Mouse (Mus musculus) bone marrow, adult 2 months (tissue): ENCODE measurements around the gene LTO1. TPM values are rescaled to one million over a fixed set of nuclear protein-coding genes. Genes with fewer than 3 reads are reported as not detected.

ENCODE experiments used
- H3K27ac ChIP-seq: fragments of 200-500 bp; 2 replicates; pipeline ENCODE4 v1.5.1; 2012; ENCODE audit warnings: low read depth, mild to moderate bottlenecking, control low read depth, inconsistent platforms, low read length; ENCODE audit not compliant: control insufficient read depth, poor library complexity, insufficient read depth
- H3K4me1 ChIP-seq: fragments of 200-500 bp; 2 replicates; pipeline ENCODE4 v1.6.1; 2011; ENCODE audit warnings: low read length; ENCODE audit not compliant: control insufficient read depth, insufficient read depth
- H3K4me3 ChIP-seq: fragments of 200-500 bp; replicated peaks from 2 replicates; pipeline ENCODE3; 2011; ENCODE audit warnings: mild to moderate bottlenecking, low read depth, low read length, control low read depth; ENCODE audit not compliant: control insufficient read depth
- CTCF ChIP-seq: fragments of 200-500 bp; IDR thresholded peaks from 2 replicates; pipeline ENCODE4 v1.5.1; 2011; ENCODE audit warnings: low read length, control low read depth; ENCODE audit not compliant: control insufficient read depth, insufficient read depth
- POLR2A ChIP-seq: fragments of 200-500 bp; IDR thresholded peaks from 2 replicates; pipeline ENCODE4 v1.6.1; 2011; ENCODE audit warnings: low read depth, mild to moderate bottlenecking, control low read depth, low read length, borderline replicate concordance; ENCODE audit not compliant: control insufficient read depth
- WGBS: fragments of 180-500 bp; shearing (Covaris S2); methylation state at CpG from one replicate; pipeline ENCODE4 v1.1.7; 2018; 5-methylcytosine and 5-hydroxymethylcytosine counted together
- polyA plus RNA-seq: library from polyadenylated mRNA; stranded (reverse); fragments of >200 nt; gene quantifications from 2 replicates; pipeline ENCODE4 v1.2.4, GENCODE M21; 2011; ENCODE audit warnings: low replicate concordance; ENCODE audit not compliant: missing spikeins, insufficient read depth, insufficient read length

Gene LTO1
- polyA plus RNA-seq, 1 experiment, result 25.8 TPM

DNA sequence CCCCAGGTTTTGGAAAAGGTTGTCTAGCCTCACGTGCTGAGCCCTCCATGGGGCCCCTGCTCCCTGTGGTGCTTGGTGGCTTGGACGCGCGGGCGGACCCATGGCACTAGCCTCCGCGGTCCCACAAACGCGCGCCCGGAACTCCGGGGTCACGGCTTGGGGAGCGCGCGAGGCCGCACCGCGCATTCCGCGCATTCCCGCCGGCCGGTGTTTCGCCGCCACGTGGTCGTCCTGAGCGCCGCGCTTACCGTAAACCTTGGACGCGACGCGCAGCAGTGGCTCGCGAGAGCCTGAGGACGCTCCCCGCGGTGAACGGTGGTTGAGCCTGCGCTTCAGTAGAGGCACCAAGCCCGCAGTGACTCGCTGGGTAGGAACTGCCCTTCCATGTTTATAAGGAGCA lies 28.4 kb downstream of the LTO1 start:
- Histone ChIP-seq H3K27ac (no peak overlapping the region), H3K4me1 (no peaks in the 10 kb centered on the region; the same call in 1 of the 2 replicates), H3K4me3 (no peak overlapping the region)
- TF ChIP-seq POLR2A (no peak), CTCF (peak; percentile 23; the same call in 1 of the 2 replicates)
- WGBS, result under 1% methylated on average over 45 of the region's 45 CpGs

DNA sequence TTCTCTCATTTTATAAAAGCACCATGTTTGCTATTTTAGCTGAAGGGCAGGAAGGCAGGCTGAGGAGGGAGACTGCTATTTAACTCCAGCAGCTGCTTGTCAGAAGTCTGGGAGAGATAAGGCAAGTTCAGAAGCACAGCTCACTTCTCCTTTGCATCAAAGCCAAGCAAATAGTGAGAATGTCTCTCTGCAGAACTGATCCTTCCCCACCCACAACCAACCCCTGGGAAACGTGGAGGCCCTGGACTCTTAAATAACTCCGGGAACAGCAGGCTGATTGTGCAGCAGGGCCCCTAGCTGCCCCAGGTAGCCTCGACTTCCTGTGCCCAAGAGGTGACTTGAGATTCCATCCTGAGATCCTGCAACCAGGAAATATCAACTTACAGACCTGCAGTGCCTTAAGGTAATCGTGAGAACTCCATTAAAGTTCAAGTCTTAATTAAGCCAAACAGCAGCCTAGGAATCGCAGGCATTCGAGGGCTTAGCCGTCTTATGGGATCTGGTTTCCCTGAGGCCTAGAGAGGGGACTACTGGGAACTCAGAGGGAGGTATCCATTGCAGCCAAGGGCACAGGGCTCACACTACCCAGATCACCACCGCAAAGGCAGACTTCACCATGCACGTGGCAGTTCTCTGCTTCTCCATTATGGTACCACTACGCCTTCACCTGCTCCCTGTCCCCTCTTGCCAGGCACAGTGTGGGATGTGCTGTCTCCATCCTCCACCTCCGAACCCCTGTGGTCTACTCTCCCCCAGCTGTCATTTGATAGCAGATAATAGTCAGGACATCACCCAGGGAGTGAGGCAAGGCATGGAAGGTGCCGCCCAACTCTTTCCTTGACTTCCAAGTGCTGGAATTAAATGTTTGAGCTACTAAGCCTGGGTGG lies 43.9 kb downstream of the LTO1 start:
- no peak overlapping the region for H3K4me3 ChIP-seq
- TF ChIP-seq POLR2A, result no peak
- TF ChIP-seq CTCF, result no peak
- no peak overlapping the region for H3K27ac ChIP-seq
- no peaks in the 10 kb centered on the region for H3K4me1 ChIP-seq
- 64% methylated on average over 12 of the region's 12 CpGs for WGBS

DNA sequence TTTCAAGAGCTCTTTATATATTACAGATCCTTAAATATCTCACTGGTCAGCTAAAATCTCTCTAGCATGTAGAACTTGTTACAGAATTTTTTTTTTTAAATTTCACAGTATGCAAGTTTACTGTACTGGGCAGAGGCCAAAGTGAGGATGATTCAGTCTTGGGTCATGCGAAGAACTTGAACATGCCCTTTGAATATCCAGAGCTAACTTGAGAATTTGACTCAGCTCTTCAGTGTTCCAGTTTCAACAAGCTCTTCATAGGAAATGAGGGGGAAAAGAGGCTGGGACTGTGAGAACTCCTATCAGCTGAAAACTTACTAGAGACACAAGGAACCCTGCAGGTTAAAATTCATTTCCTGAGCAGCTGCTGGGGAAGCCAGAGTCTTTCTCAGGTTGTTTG lies 49.0 kb downstream of the LTO1 start:
- Histone ChIP-seq H3K4me1 (no peaks in the 10 kb centered on the region), H3K27ac (no peak overlapping the region), H3K4me3 (no peak overlapping the region)
- WGBS, result 73% methylated on average over 1 of the region's 1 CpGs
- TF ChIP-seq CTCF, result no peak
- TF ChIP-seq POLR2A, result no peak

DNA sequence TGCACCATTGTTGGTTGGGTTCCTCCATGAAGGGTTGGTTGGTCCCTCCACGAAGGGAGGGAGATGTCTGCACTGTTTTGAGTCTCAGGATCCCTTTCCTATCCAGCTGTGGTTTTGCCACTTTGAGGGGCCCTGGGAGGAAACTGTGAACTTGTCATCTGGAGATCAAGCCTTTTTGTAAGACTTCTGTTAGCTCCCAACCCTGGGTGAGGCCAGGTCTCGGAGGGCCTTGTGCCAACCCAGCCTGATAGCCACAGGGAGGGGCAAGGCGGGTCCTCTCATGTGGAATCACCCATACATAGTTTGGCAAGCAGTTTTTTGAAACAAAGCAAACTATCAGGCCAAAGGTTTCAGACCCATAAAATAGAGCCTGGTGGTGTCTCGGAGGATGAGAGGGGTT lies 49.4 kb downstream of the LTO1 start:
- no peak overlapping the region for H3K4me3 ChIP-seq
- 38% methylated on average over 4 of the region's 4 CpGs for WGBS
- H3K4me1 ChIP-seq, result no peaks in the 10 kb centered on the region
- H3K27ac ChIP-seq, result no peak overlapping the region
- TF ChIP-seq CTCF, result no peak
- no peak for TF ChIP-seq POLR2A

DNA sequence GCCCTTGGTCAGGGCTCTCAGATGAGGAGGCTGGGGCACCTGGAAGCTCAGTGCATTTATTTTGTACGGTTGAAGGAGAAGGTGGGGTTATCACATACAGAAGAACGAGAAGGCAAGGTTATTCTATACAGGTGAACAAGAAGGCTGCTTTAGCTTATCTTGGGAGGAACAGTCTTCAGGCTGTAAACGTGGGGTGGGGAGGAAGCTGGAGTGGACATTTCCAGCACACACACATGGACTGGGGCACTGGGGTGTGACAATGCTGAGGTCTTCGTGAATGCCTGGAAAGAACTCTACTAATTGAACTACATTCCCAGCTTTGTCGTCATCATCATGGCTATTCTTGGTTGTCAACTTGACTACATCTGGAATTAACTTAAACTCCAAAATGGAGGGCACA lies 51.0 kb downstream of the LTO1 start:
- 68% methylated on average over 5 of the region's 5 CpGs for WGBS
- Histone ChIP-seq H3K27ac (no peak overlapping the region), H3K4me3 (no peak overlapping the region), H3K4me1 (no peaks in the 10 kb centered on the region)
- TF ChIP-seq POLR2A (no peak), CTCF (no peak)

DNA sequence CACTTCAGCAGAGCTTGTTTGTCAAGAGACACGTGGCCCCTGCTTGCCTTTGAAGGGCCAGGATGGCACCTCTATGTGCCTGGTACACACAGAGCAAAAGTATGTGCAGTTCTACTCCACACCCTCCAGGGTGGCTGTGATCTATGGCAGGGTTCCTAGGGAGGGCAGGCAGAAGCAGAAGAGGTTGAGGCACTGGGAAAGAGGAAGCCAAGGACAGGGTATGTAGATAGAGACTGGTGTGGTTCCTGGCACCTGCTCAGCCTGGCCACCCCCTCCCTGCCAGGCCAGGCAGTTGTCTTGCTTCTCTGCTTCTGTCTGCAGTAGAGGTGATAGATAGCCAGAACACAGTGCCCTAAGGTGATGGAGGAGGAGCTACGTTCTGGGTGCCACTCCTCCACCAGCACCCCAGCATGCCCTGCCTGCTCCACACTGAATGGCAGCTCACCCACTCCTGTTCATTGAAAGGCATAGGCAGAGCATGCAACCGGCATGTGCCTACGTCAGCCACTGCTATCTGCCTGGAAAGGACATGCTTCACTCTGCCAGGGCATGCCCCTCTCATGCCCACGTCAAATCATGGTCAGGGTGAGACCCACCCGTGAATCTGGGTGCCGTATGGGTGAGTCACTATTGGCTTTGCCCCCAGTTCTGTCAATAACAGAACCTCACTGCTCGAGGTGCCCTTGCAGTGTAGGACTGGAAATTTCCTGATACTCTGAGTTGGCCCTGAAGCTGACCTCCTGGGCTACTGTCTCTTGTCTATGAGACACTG lies 56.3 kb downstream of the LTO1 start:
- 34% methylated on average over 8 of the region's 8 CpGs for WGBS
- TF ChIP-seq POLR2A, result no peak
- TF ChIP-seq CTCF, result no peak
- Histone ChIP-seq H3K4me1 (no peaks in the 10 kb centered on the region), H3K4me3 (no peak overlapping the region), H3K27ac (no peak overlapping the region)

DNA sequence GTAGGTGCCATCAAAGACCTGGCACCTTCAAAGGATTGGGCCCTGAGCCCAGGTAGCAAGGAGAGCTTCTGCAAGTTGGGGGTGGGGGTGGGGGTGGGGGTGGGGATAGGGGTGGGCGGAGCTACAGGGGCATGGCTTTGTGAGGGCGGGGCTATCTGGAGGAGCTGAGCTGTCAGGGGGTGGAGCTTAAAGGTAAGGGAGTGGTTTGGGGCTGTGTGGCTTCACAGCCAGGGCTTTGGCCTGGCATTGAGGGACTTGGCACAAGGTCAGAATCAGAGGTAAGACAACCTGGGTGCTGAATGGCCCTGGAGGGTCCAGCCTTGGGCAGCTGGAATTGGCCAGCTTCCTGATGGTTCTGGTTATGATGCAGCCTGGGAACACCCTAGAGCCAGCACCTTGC lies 56.9 kb downstream of the LTO1 start:
- Histone ChIP-seq H3K4me1 (no peaks in the 10 kb centered on the region), H3K27ac (no peak overlapping the region), H3K4me3 (no peak overlapping the region)
- 56% methylated on average over 2 of the region's 2 CpGs for WGBS
- TF ChIP-seq POLR2A (no peak), CTCF (no peak)

DNA sequence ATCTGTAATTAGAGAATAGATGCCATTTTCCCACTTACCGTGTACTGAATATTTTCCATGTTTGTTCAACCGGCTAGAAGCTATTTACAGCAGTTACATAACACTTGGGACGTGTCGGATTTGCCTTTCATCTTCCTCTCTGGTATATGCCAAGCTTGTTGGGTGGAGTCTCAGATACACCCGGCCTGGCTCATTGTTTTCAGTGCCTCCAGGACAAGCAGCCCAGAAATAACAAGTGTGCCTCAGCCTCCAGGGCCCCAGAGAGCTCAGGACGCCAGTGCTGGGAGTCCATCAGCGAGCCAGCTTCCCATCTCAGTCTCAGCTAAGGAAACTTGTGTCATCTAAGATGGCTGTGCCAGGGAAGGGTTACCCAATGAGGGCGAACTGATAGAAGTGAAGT lies 58.6 kb downstream of the LTO1 start:
- H3K27ac ChIP-seq, result no peak overlapping the region
- TF ChIP-seq CTCF (no peak), POLR2A (no peak)
- H3K4me1 ChIP-seq, result no peaks in the 10 kb centered on the region
- H3K4me3 ChIP-seq, result no peak overlapping the region
- 77% methylated on average over 8 of the region's 8 CpGs for WGBS

DNA sequence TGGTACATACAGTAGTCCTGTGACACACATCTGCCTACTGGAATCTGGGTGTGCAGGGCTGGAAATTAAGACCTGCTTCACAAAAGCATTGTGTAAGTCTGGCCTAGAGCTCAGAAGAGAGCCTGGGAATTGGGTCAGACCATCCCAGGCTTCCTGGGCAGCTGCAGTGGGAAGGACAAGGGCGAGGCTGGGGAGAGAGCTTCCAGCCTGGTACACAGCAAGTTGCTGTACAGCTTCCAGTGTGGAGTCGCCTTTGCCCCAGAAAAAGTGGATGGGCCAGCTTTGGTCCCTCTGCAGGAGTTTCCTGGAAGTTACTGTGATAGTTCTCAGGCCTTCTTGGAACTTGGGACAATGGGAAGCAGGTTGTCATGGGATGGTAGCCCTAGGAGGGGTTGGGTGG lies 62.2 kb downstream of the LTO1 start:
- TF ChIP-seq CTCF (no peak), POLR2A (no peak)
- Histone ChIP-seq H3K27ac (no peak overlapping the region), H3K4me1 (no peaks in the 10 kb centered on the region; the same call in none of the 2 replicates), H3K4me3 (no peak overlapping the region)
- WGBS, result 71% methylated on average over 2 of the region's 2 CpGs
